Mouse (Mus musculus) embryonic fibroblast, embryonic 13.5 days (primary cell): ENCODE results near the gene Selenot.

ENCODE experiments used
- CTCF ChIP-seq: IDR thresholded peaks from 2 replicates; pipeline ENCODE4 v1.5.1; 2011; ENCODE audit warnings: mild to moderate bottlenecking, control low read depth, low read length, moderate library complexity, borderline replicate concordance; ENCODE audit not compliant: insufficient read depth
- POLR2A ChIP-seq: IDR thresholded peaks from 2 replicates; pipeline ENCODE4 v1.6.1; 2011; ENCODE audit warnings: low read depth, mild to moderate bottlenecking, control low read depth, low read length, moderate library complexity

GRCm38 (mm10) chr3:58577067-58577503 lies 649 bp downstream of the Selenot start:
- no peak for TF ChIP-seq CTCF
- no peak for TF ChIP-seq POLR2A
